Mouse (Mus musculus): ENCODE data around the gene Acadvl. TPM values are rescaled to one million over a fixed set of nuclear protein-coding genes. Genes with fewer than 3 reads are reported as not detected.

Acadvl gene
- polyA plus RNA-seq, 2 experiments from 2014 or later = 124 to 181 TPM

GRCm38 (mm10) chr11:70000396-70000898 is 14.8 kb downstream of the Acadvl start, which contains the start of gene Dvl2:
Gene Dvl2 (plus strand): TSS chr11:70000595.
- peak; percentile 56 for ATAC-seq

- no peak for ATAC-seq
These were observed 15.5 kb downstream of the Acadvl start for GRCm38 (mm10) chr11:69999666-70000065.

GRCm38 (mm10) chr11:69998567-69999491 is 16.4 kb downstream of the Acadvl start:
- no peak for ATAC-seq

GRCm38 (mm10) chr11:69997070-69997509 is 18.1 kb downstream of the Acadvl start:
- ATAC-seq = peak; percentile 22

- ATAC-seq = no peak
These were observed 18.8 kb downstream of the Acadvl start for GRCm38 (mm10) chr11:69996161-69997061.

- peak; percentile 68 for ATAC-seq
These were observed 19.7 kb downstream of the Acadvl start, which contains the start of gene Phf23 for GRCm38 (mm10) chr11:69995391-69995960. Gene Phf23 (plus strand): TSS chr11:69995777.

- ATAC-seq = no peak
These were observed 20.7 kb downstream of the Acadvl start for GRCm38 (mm10) chr11:69994401-69995090.

- ATAC-seq = no peak
These were observed 22.3 kb downstream of the Acadvl start for GRCm38 (mm10) chr11:69992932-69993331.

- ATAC-seq = no peak
These were observed 22.8 kb downstream of the Acadvl start for GRCm38 (mm10) chr11:69992396-69992795.

GRCm38 (mm10) chr11:69991711-69992110 is 23.5 kb downstream of the Acadvl start:
- no peak for ATAC-seq

- ATAC-seq = peak; percentile 70
These were observed 24.1 kb downstream of the Acadvl start, which contains the start of gene Gabarap for GRCm38 (mm10) chr11:69990850-69991691. Gene Gabarap (plus strand): TSS chr11:69991143.

GRCm38 (mm10) chr11:69989949-69990348 is 25.3 kb downstream of the Acadvl start:
- ATAC-seq = no peak

- ATAC-seq = no peak
These were observed 30.8 kb downstream of the Acadvl start for GRCm38 (mm10) chr11:69984431-69984830.

GRCm38 (mm10) chr11:69983377-69983776 is 31.8 kb downstream of the Acadvl start:
- no peak for ATAC-seq

- no peak for ATAC-seq
These were observed 32.3 kb downstream of the Acadvl start for GRCm38 (mm10) chr11:69982877-69983276.

- no peak for ATAC-seq
These were observed 33.0 kb downstream of the Acadvl start, which contains the start of gene Elp5 for GRCm38 (mm10) chr11:69982225-69982624. Gene Elp5 (minus strand): TSS chr11:69982517.

- ATAC-seq = peak; percentile 42
These were observed 34.0 kb downstream of the Acadvl start, which contains the start of gene Ctdnep1 for GRCm38 (mm10) chr11:69981141-69981762. Gene Ctdnep1 (plus strand): TSS chr11:69981156.

GRCm38 (mm10) chr11:69980196-69981140 is 34.7 kb downstream of the Acadvl start:
- ATAC-seq = peak; percentile 80

GRCm38 (mm10) chr11:69979827-69980195 is 35.4 kb downstream of the Acadvl start:
- ATAC-seq = peak; percentile 3
